Mouse (Mus musculus) hindbrain, embryonic 16.5 days (tissue): ENCODE data around the gene Tgfbr3. TPM values are rescaled to one million over a fixed set of nuclear protein-coding genes. Genes with fewer than 3 reads are reported as not detected.

ENCODE experiments used
- ATAC-seq: fragments of 200-750 bp; cut with Nextera tagmentation; 2 replicates; pipeline ENCODE4 v1.8.0; 2017; ENCODE audit warnings: moderate TSS enrichment, moderate library complexity
- H3K27ac ChIP-seq: fragments of 300-500 bp; sonication (generic); 2 replicates; pipeline ENCODE4 v1.5.1; 2014; ENCODE audit warnings: low read depth, mild to moderate bottlenecking, control low read depth, low read length, moderate library complexity
- H3K27me3 ChIP-seq: fragments of 300-500 bp; sonication (generic); replicated peaks from 2 replicates; pipeline ENCODE4 v1.6.1; 2014; ENCODE audit warnings: low read length; ENCODE audit not compliant: control insufficient read depth, insufficient read depth
- H3K36me3 ChIP-seq: fragments of 300-500 bp; sonication (generic); 2 replicates; pipeline ENCODE4 v1.6.1; 2014; ENCODE audit warnings: mild to moderate bottlenecking, low read length, moderate library complexity, mixed read lengths; ENCODE audit not compliant: control insufficient read depth, insufficient read depth
- H3K4me1 ChIP-seq: fragments of 300-500 bp; sonication (generic); 2 replicates; pipeline ENCODE4 v1.6.1; 2014; ENCODE audit warnings: low read depth, low read length; ENCODE audit not compliant: control insufficient read depth, insufficient read depth
- H3K4me2 ChIP-seq: fragments of 300-500 bp; sonication (generic); 2 replicates; pipeline ENCODE4 v1.6.1; 2014; ENCODE audit warnings: mild to moderate bottlenecking, low read length, control low read depth, moderate library complexity
- H3K4me3 ChIP-seq: fragments of 300-500 bp; sonication (generic); 2 replicates; pipeline ENCODE4 v1.5.1; 2014; ENCODE audit warnings: mild to moderate bottlenecking, low read length, control low read depth, moderate library complexity
- H3K9ac ChIP-seq: fragments of 300-500 bp; sonication (generic); 2 replicates; pipeline ENCODE4 v1.6.1; 2014; ENCODE audit warnings: low read depth, mild to moderate bottlenecking, control low read depth, low read length, moderate library complexity
- H3K9me3 ChIP-seq: fragments of 300-500 bp; sonication (generic); 2 replicates; pipeline ENCODE4 v1.6.1; 2014; ENCODE audit warnings: mild to moderate bottlenecking, low read length, moderate library complexity; ENCODE audit not compliant: control insufficient read depth
- WGBS: fragments of 180-500 bp; shearing (Covaris S2); extraction: QIAGEN DNeasy Blood & Tissue Kit; methylation state at CpG from one replicate; pipeline ENCODE4 v1.1.7; 2014; 5-methylcytosine and 5-hydroxymethylcytosine counted together
- polyA plus RNA-seq: library from polyadenylated mRNA; unstranded; fragments of >200 nt; fragmentation: Nextera tagmentation; extraction: Ambion mirVana; gene quantifications from 2 replicates; pipeline ENCODE4 v1.2.1, GENCODE M21; 2015

The Tgfbr3 gene
- polyA plus RNA-seq, 1 experiment from 2014 or later: 5.9 TPM

DNA sequence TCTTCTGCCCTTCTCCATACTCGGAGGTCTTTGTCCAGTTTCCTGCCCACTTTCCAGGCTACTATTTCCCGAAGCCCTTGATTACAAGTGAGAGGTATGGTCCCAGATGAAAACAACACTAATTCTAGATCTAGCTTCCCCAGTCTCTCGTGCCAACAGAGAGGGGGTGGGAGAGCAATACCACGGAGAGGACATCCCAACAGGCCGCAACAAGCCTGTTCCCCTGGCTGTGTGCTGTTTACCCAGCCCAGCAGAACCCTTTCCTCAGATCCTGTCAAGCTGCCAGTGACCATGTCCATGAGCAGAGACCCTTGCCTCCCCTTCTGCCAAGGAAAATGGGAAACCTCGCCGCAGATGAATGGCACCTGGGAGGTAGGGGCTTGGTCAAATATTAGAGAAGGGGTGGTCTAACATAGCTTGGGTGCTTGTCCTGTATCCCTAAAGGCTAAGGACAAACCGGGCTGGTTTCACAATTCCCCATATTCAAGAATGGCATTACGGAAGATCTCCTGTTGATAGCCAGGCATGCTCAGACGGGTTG, 77.5 kb downstream of the Tgfbr3 start:
- Histone ChIP-seq H3K36me3 (no peaks in the 10 kb centered on the region), H3K4me2 (no peak overlapping the region), H3K27me3 (no peaks in the 10 kb centered on the region), H3K27ac (no peak overlapping the region), H3K4me1 (no peaks in the 10 kb centered on the region), H3K9me3 (no peaks in the 10 kb centered on the region), H3K9ac (no peak overlapping the region), H3K4me3 (no peak overlapping the region)
- ATAC-seq: no peak
- WGBS: 85% methylated on average over 10 of the region's 10 CpGs

DNA sequence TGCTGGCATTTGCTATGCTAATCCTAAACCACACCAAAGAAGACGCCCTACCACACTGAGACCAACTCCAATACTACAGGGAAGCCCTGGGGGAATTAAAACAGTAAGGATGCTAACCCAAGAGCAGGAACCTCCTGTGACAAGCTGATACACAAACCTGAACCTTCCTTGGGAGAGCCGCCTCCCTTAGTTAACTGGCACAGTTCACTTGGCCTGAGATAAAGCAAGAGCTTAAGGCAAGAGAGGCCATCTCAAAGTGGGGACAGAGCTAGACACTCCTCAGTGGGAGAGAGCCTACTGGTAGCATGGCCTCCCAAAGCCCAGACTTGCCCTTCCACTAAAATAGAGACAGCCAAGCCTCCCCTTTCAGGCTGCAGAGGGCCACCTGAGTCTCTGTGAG, 79.4 kb downstream of the Tgfbr3 start:
- Histone ChIP-seq H3K27me3 (no peaks in the 10 kb centered on the region), H3K36me3 (no peaks in the 10 kb centered on the region), H3K4me1 (no peaks in the 10 kb centered on the region), H3K4me3 (no peak overlapping the region), H3K9me3 (no peaks in the 10 kb centered on the region), H3K4me2 (no peak overlapping the region), H3K9ac (no peak overlapping the region), H3K27ac (no peak overlapping the region)
- no peak for ATAC-seq
- 84% methylated on average over 2 of the region's 2 CpGs for WGBS

DNA sequence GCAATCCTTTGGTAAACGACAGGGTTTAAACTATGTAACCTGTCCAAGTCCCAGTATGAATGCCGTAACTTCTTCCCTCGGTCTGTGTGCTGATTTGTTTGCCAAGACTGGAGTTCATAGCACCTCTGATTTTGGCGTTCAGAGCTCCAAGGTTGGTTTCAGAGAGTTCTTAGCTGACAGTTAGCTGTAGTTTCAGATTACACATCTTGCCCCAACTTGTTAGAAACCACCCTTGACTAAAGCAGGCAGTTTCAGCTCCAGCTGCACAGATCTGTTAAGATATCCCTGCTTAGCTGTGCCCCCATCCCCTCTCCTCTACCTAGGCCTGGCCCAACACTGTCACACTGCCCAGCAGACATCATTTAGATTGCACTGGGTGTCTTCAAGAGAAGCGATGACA, 81.5 kb downstream of the Tgfbr3 start:
- Histone ChIP-seq H3K27me3 (no peaks in the 10 kb centered on the region), H3K9me3 (no peaks in the 10 kb centered on the region), H3K36me3 (no peaks in the 10 kb centered on the region), H3K27ac (no peak overlapping the region), H3K9ac (no peak overlapping the region), H3K4me3 (no peak overlapping the region), H3K4me1 (no peaks in the 10 kb centered on the region), H3K4me2 (no peak overlapping the region)
- 86% methylated on average over 5 of the region's 5 CpGs for whole genome bisulfite sequencing
- ATAC-seq: no peak

DNA sequence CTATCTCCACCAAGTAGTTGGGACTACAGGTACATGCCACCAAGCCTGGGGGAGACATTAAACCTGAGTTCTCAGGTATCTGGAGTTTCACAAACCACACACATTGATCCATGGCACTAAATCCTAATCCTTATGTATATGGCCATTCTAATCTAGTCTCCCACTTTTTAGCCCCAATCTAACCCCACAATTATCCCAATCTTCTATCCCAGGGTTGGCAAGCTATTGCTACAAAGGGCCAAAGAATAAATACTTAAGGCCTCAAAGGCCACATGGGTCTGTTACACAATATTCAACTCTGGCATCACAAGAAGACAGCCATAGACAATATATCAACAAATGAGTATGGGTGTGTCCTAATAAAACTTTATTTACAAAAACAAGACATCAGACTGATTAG, 85.1 kb downstream of the Tgfbr3 start:
- H3K27ac ChIP-seq: no peak overlapping the region
- H3K27me3 ChIP-seq: no peaks in the 10 kb centered on the region
- H3K9me3 ChIP-seq: no peaks in the 10 kb centered on the region
- no peak overlapping the region for H3K4me2 ChIP-seq
- no peak overlapping the region for H3K4me3 ChIP-seq
- ATAC-seq: no peak
- H3K9ac ChIP-seq: no peak overlapping the region
- H3K4me1 ChIP-seq: no peaks in the 10 kb centered on the region; the same call in 1 of the 2 replicates
- no peaks in the 10 kb centered on the region for H3K36me3 ChIP-seq

DNA sequence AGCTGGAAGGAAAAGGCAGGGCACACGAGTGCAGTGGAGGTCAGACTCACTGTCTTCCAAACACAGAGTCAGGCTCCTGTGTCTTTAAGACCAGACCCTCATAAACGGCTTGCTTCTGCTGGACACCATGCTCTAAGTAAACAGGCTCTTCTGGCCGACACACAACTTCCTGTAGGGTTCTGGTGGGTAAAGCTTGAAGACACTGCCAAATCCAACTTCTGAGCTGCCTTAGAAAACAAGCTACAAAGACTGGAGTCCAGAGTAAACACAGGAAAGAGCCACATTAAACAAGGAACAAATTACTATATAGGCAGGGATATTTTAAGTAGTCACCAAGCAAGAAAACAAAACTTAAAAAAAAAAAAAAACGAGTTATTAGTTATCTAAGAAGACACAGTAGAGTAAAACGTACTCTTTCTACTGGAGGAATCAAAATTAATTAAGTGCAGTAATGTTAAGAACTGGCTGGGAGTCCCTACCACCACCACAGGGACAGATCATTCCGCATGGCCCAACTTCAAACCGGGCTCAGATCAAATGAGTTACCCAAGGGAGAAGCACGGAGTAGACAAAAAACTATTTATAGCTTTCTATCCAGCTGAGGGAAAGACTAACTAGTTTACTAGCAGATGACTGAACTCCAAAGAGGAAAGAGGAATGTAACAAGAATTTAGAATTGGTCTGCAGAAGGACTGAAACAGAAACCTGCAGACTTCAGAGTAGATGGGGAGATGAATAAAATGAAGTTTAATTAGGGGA, 86.4 kb downstream of the Tgfbr3 start:
- WGBS: 44% methylated on average over 8 of the region's 8 CpGs
- H3K27ac ChIP-seq: no peak overlapping the region
- H3K4me1 ChIP-seq: no peaks in the 10 kb centered on the region; the same call in 1 of the 2 replicates
- H3K9ac ChIP-seq: no peak overlapping the region
- no peak overlapping the region for H3K4me3 ChIP-seq
- H3K4me2 ChIP-seq: no peak overlapping the region
- no peaks in the 10 kb centered on the region for H3K9me3 ChIP-seq
- H3K36me3 ChIP-seq: no peaks in the 10 kb centered on the region
- ATAC-seq: no peak
- no peaks in the 10 kb centered on the region for H3K27me3 ChIP-seq

DNA sequence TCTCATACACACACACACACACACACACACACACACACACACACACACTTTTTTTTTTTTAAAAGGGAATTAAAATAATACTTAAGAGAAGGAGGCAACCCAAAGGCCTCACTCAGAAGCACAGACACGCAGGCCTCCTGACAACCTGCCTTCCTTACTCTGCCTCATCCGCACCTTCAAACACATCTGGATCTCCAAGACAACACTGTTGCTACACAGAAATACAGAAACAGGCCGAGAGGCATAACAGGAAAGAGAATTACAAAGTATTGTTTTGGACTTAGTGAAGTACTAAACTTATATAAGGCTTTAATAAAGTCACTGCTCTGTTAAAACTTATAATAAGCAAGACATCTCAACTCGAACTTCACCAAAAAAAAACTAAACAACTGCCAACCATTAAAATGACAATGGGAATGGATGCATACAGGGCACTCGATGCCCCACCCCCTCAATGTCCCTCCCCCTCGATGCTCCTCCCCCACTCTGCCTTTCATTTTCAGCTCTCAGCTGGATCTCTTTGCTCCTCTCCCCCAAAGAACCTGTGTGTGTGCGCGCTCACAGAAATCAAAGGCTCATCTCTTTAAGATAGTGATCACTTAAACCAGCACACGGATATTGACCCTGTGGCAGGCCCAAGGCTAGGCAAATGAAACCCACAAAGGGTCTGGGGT, 87.8 kb downstream of the Tgfbr3 start:
- no peaks in the 10 kb centered on the region for H3K27me3 ChIP-seq
- H3K4me2 ChIP-seq: no peak overlapping the region
- 56% methylated on average over 9 of the region's 9 CpGs for WGBS
- H3K4me1 ChIP-seq: no peaks in the 10 kb centered on the region; the same call in 1 of the 2 replicates
- H3K27ac ChIP-seq: no peak overlapping the region
- H3K9me3 ChIP-seq: no peaks in the 10 kb centered on the region
- no peak overlapping the region for H3K4me3 ChIP-seq
- no peak overlapping the region for H3K9ac ChIP-seq
- H3K36me3 ChIP-seq: no peaks in the 10 kb centered on the region
- no peak for ATAC-seq

DNA sequence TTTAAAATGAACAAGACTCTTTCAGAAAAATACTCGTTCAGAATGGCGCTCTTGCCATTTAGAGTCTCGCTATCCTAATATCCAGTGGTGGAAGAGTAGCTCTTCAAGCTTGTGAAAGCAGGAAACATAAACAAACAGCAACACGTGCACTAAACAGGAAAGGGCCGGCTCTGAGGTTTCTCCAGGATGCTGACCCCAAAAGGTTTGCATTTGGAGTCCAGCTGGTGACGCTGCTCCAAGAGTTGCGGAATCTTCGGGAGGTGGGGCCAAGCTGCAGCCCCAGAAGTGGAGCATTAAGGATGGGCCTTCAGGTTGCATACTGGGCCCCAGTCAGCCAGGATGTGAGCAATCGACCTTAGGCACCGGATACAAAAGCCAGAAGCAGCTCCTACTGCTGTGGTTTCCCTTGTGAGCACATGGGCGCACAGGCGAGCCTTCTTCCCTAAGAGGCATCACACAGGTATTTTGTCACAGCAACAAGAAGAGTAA, 88.5 kb downstream of the Tgfbr3 start:
- Histone ChIP-seq H3K36me3 (no peaks in the 10 kb centered on the region), H3K27ac (no peak overlapping the region), H3K9ac (no peak overlapping the region), H3K27me3 (no peaks in the 10 kb centered on the region), H3K4me1 (no peaks in the 10 kb centered on the region; the same call in 1 of the 2 replicates), H3K4me2 (no peak overlapping the region), H3K4me3 (no peak overlapping the region), H3K9me3 (no peaks in the 10 kb centered on the region)
- no peak for ATAC-seq
- 72% methylated on average over 12 of the region's 12 CpGs for WGBS

DNA sequence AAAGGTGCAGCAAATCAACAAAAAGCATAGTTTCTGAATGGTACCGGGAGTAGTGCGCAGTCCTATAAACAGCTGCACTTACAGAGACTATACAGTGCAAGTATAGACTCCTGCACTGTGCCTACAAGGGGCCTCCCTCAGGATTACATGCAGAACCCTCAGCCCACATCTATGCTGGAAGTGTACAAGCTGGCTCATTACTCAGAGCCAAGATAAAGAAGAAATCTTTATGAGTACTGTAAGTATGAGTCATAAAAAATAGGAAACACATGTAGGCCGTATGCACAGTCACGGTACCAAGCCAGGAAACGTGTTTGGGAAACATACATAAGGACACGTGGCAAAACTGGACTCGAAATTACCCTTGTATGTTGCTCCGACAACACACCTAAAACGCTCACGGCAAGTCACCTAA, 89.2 kb downstream of the Tgfbr3 start:
- Histone ChIP-seq H3K9me3 (no peaks in the 10 kb centered on the region), H3K27me3 (no peaks in the 10 kb centered on the region), H3K9ac (no peak overlapping the region), H3K4me3 (no peak overlapping the region), H3K36me3 (no peaks in the 10 kb centered on the region), H3K4me1 (no peaks in the 10 kb centered on the region; the same call in 1 of the 2 replicates), H3K4me2 (no peak overlapping the region), H3K27ac (0 out of 2 replicates have a peak overlapping the region, but pooled peaks have one; percentile 13)
- ATAC-seq: no peak
- 84% methylated on average over 10 of the region's 10 CpGs for WGBS

DNA sequence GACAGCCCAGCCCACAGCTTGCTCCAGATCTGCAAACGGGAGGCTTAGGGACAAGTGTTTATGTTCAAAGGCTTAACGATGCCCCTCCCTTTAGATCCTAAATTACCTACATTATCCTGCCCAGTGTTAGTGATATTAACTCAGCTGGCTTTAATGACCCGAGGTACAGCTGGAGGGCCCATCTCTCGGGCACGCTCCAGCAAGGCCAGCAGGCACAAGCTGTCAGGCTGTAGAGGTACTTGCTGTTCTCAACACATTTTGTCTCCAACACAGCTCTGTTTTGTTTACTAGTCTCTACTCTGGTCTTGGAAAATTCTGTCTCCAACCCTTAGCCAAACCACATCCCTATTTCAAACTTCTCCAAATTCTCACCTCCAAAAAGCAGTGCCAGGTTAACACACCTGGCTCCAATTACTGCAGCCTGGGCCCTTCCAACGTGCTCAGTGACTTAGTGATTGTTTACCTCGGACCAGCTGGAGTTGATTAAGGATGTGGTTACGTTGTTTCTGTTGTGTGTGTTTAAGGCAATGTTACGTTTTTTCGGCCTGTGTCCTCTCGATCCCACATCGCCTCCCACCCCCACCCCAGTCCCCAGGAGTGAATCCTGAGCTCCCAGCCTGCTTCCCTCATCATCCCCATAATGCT, 93.6 kb downstream of the Tgfbr3 start:
- Histone ChIP-seq H3K9ac (no peak overlapping the region), H3K27me3 (no peaks in the 10 kb centered on the region), H3K27ac (no peak overlapping the region), H3K9me3 (no peaks in the 10 kb centered on the region), H3K4me1 (no peaks in the 10 kb centered on the region), H3K4me3 (no peak overlapping the region), H3K36me3 (no peaks in the 10 kb centered on the region), H3K4me2 (no peak overlapping the region)
- ATAC-seq: no peak
- 66% methylated on average over 12 of the region's 12 CpGs for WGBS
